Mouse (Mus musculus) liver, postnatal 0 days (tissue): ENCODE measurements around the gene Cldn8.

ENCODE experiments used
- CTCF ChIP-seq: sonication (generic); IDR thresholded peaks from 2 replicates; pipeline ENCODE4 v1.5.1; 2016; ENCODE audit warnings: antibody characterized with exemption, low read depth
- EP300 ChIP-seq: IDR thresholded peaks from 2 replicates; pipeline ENCODE4 v1.6.1; 2016; ENCODE audit warnings: antibody characterized with exemption, low read depth, mild to moderate bottlenecking

- no peak for TF ChIP-seq EP300
- no peak for TF ChIP-seq CTCF
These were observed 20.4 kb upstream of the Cldn8 start for GRCm38 (mm10) chr16:88583338-88583737.
